Mouse (Mus musculus) thymus, postnatal 0 days (tissue): ENCODE results near the gene Il21r. TPM values are rescaled to one million over a fixed set of nuclear protein-coding genes. Genes with fewer than 3 reads are reported as not detected.

ENCODE experiments used
- DNase-seq: peaks from one replicate; pipeline ENCODE4 v3.0.0-alpha.2; 2015; ENCODE audit warnings: low spot score
- polyA plus RNA-seq: library from polyadenylated mRNA; unstranded; fragments of >200 nt; fragmentation: Nextera tagmentation; extraction: Ambion mirVana; gene quantifications from 2 replicates; pipeline ENCODE4 v1.2.1, GENCODE M21; 2015

Gene Il21r
- polyA plus RNA-seq, 1 experiment from 2014 or later = 36.8 TPM

DNA sequence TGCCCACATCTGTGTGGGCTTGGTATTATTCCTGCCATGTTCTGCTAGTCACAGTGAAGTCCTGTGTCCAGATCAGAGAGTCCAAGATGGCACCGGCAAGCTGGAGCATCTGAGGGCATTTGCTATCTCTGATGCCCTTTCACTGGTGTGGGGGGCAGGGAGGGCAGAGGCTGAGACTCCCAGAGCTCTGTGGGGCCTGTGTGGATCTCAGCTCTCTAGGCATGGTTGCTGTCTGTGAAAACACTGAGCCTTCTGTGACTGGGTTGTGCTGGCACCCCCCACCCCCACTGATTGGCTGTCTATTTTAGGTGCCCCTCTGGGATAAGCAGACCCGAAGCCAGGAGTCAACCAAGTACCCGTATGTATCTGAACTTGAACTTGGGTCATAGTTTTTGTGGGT is 28.4 kb upstream of the Il21r start:
- no peak for DNase-seq

DNA sequence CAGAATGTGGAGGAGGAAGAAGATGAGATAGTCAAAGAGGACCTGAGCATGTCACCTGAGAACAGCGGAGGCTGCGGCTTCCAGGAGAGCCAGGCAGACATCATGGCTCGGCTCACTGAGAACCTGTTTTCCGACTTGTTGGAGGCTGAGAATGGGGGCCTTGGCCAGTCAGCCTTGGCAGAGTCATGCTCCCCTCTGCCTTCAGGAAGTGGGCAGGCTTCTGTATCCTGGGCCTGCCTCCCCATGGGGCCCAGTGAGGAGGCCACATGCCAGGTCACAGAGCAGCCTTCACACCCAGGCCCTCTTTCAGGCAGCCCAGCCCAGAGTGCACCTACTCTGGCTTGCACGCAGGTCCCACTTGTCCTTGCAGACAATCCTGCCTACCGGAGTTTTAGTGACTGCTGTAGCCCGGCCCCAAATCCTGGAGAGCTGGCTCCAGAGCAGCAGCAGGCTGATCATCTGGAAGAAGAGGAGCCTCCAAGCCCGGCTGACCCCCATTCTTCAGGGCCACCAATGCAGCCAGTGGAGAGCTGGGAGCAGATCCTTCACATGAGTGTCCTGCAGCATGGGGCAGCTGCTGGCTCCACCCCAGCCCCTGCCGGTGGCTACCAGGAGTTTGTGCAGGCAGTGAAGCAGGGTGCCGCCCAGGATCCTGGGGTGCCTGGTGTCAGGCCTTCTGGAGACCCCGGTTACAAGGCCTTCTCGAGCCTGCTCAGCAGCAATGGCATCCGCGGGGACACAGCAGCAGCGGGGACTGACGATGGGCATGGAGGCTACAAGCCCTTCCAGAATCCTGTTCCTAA is 27.3 kb upstream of the Il21r start:
- no peak for DNase-seq

DNA sequence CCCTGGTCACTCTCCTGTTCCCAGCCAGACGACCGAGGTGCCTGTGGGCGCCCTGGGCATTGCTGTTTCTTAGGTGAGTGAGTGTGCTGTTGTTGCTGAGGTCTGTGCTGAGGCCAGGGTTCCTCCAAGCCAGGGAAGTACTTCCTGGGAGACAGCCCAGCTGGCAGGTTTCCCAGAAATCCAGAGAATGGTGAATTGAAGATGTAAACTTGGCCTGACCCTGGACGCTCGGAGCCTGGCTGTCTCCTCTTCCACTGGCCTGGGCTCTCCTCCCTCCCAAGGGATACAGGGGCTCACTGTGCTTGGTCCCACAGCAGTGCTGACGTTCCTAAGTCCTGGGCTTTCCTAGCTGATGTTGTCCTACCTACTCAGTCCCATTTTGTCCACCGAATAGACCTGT is 26.2 kb upstream of the Il21r start:
- DNase-seq = no peak

DNA sequence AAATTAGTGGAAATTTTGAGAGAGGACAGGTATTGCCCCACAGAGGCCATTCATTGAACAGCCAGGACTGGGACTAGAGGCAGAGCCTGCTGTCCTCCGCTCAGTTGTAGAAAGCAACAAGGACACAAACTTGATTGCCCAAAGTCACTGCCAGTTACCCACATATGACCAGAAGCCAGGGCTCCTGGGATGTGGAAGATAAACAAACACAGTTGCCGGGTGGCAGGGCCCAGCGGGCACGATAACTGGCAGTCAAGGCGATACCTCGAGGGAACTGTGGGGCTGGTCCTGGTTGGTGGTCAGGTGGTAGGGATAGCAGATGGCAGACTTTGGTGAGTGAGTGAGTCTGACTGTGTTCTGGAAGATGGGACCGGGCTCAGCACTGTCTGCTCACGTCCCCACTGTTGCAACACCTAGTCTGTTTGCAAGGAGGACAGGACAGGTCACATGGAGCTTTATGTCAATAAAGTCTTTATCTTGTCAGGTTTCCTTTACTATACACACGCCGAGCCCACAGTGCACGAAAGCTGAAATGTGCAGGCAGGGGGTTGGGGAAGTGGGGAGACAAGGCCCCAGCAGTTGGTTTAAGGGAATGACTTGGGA is 25.6 kb upstream of the Il21r start:
- no peak for DNase-seq

DNA sequence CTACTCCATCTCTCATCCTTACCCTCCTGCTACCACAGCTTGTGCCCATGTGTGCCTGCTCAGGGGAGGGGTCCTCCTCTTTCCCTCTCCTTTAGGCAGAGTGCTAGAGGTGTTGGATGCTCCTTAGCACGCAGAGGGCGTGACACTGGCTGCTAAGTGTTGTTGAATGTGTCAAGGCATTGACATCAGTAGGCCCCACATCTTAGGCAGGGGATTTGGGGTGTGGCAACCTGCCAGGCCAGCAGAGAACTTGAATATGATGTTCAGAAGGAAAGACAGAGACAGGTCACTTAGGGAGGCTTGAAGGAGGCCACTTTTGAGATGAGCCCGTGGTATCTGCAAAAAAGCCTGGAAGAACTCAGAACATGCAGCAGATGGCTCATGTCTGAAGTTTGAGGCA is 25.1 kb upstream of the Il21r start:
- DNase-seq = no peak

DNA sequence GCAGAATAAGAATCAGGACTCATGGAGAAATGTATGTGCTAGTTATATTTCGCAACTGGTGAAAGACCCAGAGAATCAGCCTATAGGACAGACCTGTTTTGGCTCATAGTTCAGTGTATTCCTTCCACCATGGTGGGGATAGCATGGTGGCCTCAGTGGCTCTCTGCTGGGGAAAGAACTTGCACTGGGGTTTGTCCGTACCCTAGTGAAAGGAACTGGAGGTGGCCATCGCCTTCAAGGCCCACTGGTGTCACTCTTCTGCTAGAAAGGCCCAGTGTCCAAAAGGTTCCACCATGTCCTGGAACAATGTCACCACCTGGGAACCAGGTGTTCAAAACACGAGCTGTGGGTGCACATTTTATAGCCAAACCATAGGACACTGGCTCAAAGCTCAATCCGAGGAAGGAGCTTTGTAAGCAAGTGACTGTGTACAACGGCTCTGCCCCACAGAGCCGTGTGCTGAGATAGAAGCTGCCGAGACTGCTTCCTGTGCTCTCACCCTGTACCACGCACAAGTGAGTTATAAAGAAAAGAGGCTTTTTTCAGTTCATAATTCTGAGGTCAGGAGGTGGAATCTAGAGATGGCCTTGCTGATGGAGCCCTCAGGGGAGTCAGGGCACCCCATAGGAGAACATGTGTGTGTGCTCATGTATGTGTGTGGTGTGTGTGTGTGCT is 23.5 kb upstream of the Il21r start:
- DNase-seq = peak; percentile 58

DNA sequence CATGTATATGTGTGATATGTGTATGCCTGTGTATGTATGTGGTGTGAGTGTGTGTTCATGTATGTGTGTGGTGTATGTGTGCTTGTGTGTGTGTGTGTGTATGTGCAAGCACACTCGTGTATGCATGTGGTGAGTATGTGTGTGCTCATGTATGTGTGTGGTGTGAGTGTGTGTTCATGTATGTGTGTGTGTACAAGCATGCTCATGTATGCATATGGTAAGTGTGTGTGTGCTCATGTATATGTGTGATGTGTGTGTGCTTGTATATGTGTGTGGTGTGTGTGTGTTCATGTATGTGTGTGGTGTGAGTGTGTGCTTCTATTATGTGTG is 23.0 kb upstream of the Il21r start:
- no peak for DNase-seq

DNA sequence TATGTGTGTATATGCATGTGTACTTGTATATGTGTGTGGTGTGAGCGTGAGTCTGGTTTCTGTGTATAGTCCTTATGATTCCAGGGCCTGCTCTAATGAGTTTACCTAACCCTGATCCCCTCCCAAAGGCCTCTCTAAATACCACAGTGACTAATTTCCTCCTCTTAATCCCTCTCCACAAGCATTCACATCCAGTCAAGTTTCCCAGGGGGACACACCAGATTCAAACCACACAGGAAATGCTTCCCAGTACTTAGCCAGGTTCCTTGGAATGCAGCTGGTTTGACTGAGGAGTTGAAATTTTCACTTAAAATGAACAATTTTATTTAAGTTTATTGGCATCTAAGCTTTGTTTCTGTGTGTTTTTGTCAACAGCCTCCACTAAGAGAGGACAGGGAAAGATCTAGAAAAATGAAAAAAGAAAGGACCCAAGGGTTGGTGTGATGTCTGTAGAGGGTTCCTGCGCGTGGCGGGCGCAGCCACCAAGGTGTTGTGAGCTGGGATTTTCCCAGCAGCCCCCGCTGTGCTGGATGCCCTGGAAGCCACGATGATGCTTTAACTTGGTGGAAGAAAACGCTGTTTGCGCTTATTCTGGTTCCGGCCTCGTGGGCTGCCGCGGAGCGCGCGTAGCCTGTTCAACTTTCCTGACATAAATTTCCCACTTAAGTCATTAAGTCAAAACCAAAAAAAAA is 22.5 kb upstream of the Il21r start:
- no peak for DNase-seq

DNA sequence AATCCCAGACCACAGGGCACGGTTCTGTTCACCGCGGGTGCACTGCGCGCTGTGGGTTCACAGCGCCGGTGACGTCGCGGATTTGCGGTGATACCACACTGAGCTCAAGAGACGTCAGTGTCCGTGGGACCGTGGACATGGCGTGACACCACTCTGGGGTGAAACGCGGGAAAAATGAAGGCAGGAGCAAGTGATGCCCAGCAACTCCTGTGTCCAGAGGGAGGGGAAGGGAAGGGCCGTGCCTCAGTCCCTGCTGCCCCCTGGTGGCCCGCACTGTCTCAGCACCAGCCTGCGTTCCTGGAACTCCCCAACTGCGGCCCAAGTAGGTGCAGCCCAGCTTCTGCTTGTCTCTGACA is 21.9 kb upstream of the Il21r start:
- peak; percentile 81 for DNase-seq

DNA sequence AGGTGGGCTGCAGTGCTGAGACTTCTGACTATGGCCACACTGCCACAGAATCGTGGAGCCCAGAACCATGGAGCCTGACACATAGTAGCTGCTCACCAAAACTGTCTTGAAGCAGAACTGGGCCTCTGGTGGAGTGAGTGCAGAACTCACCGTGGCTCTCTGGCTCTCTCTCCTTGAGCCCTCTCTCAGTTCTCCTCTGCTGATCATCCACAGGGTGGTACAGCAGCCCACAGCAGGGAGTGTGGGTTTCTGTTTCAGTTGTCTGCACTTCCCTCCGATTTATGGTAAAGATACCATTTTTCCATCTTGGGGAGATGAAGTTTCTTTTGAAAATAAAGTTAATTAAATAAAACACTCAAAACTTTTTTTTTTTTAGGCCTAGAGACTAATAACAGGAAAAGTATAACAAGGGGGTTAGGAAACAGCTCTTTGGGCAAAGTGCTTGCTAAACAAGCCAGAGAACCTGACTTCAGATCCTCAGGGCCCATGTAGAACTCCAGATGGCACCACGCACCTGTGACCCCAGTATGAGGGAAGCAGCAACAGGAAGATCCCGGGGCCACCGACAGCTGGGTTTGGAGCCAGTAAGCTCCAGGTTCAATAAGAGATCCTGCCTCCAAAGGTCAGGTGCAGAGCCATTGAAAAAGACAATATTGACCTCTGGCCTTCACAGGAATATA is 19.8 kb upstream of the Il21r start:
- peak; percentile 60 for DNase-seq

DNA sequence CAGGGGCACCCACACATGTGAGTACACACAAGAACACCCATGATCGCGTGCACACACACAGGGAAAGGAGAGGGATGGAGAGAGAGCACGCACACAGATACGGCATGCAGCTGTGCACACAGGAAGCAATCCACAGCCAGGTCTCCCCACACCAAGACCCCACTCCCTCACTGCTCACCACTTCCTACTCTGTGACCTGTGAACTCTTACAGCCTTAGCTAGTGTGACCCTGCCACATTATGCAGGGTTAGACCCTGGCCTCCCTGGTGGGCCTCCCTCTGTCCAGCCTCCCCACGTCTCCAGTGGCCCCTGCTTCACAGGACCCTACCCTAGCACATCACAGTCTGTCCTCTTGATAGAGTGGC is 19.2 kb upstream of the Il21r start:
- peak; percentile 73 for DNase-seq

DNA sequence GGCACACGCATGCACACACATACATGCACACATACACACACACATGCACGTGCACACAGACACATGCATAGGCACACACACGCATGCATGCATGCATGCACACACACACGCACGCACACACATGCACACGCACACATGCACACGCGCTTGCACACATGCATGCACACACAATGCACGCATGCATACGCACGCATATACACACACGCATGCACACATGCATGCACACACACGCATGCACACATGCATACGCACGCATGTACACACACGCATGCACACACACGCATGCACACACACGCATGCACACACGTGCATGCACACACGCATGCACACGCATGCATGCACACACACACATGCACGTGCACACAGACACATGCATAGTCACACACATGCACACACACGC is 16.9 kb upstream of the Il21r start:
- DNase-seq = no peak

DNA sequence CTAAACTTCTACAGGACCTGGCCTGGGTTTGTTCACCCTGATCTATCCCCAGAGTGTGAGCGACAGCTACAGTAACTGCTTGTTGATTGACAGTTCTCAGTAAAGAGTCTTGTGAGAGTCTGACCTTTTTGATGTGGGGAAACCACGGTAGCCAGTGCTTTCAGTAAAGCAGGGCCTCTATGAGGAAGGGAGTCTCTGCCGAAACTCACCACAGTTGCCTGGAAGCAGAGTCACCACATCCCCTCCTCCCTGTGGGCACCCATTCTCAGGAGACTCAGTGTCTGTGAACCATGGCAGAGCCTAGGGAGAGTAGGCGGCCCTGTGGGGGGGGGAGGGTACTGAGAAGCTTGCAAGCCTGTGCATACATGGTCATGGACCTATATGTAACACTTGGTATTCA is 14.5 kb upstream of the Il21r start:
- peak; percentile 84 for DNase-seq

DNA sequence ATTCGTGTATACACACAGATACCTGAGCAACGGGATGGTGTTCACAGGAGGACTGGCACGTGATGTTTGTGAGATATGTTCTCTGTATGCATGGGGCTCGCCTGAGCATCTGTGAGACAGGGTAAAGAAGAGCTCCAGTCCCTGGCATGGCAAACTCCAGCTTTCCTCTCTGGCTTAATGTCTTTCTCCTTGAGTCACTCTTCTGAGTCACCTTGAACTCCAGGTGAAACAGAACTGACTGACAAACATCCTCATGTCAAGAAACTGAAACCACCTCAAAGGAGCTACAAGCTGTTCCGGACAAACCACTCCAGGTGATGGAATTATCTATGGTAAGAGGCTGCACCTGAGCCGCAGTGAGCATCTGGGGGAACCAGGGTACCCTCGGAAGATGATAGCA is 13.3 kb upstream of the Il21r start:
- DNase-seq = no peak

DNA sequence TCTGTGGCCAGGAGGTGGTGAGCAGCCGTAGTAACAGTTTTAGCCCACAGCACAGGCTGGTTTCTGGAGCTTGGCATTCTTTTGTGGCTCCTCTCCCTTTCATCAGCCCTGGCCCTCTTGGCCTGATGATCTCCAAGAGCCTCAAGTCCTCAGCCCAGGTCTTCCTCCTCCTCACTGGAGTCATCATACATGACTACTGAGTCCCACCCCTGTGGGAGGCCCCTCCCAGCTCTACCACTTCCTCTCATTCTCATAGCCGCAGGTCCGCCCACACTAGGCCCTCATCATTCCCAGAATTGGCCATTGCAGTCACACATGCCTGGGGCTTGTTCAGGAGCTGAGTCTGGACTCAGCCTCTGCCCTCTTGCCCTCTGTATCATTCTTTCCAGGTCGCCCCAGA is 9.4 kb upstream of the Il21r start:
- DNase-seq = peak; percentile 68

DNA sequence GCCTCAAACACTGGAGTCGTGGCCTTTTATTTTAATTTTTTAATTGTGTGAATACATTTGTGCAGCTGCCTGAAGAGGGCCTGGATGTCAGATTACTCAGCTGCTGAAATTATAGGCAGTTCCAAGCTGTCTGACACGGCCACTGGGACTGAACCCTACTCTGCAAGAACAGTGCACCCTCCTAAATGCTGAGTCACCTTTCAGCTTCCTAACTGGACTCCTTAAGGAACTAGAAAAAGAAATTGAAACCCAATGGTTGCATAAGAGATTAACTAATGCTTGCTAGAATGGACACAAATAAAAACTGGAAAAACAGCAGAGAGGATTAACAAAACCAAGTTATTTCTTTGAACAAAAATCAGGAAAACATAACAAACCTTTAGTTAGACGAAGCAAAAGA is 6.8 kb upstream of the Il21r start:
- no peak for DNase-seq

DNA sequence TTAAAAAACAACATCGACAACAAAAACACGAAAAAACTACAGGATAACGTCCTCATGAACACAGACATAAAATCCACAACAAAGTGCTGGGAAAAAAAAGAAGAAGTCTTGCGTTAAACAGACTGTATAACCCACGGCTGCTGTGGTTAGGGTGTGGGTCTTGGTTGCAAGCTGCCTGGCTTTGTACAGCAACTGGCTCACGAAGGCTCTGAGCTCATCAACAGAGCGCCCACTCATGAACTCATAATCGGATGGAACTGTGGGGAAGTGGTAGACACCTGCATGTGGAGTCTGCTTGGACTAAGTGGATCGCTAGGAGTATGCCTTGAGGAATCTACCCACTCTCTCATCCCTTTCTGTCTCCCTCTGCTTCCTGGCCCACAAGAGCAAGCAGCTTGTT is 6.1 kb upstream of the Il21r start:
- DNase-seq = peak; percentile 60

DNA sequence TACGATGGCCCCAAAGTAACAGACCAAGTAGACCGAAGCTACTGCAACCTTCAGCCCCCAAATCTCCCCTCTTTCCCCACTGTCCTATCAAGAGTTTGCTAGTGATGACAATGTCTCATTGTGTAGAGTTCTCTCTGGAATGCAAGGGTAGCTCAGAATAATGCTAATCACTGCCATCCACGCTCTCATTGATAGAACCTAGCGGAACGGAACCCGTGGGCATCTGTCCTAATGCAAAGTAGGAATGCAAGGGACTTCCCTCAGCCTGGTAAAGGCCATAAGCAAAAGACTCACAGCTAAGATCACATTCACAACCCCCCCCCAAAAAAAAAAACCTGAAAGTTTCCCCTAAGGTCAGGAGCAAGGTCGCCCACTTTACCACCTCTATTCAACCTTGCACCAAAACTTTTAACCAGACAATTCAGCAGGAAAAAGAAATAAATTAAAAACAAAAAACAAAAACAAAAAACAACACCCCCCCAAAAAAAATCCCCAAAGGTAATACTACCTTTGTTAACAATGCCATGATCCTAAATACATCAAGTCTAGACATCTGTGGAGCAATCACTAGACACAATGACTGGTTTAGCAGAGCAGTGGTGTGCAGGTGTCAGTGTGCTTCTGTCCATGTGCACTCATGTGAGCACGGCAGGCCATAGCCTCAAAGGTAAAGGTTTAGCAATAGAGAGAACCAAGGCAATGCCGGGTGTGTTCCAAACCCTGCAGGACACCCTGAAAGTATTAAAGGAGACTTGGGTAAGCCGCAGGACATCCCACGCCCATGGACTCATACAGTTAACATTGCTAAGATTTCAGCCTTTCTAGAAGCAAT is 5.5 kb upstream of the Il21r start:
- no peak for DNase-seq

DNA sequence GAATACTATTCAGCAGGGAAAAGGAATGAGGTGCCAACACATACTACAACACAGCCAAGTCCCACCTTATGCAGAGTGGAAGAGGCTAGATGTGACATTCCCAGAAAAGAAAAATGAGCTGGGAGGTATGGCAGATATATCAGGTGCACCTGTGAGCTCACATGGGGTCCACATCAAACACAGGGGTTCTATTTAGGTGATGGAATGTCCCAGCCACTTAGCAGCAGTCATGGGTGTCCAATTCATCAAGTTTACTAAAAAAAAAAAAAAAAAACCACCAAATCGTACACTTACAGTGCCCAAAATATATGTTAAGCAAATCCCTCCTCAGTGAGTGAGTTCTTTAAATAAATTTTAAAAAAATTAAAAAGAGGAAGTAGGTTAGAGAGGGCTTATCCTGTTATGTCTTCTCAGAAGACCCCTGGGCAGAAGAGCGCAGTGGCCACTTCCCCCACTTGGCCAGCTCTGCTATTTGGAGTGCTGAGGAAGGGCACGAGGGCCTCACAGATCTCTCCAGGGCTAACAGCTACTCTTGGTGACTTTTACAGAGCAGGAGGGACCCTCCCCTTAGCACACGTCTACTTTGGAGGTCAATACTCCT is 3.8 kb upstream of the Il21r start:
- no peak for DNase-seq

DNA sequence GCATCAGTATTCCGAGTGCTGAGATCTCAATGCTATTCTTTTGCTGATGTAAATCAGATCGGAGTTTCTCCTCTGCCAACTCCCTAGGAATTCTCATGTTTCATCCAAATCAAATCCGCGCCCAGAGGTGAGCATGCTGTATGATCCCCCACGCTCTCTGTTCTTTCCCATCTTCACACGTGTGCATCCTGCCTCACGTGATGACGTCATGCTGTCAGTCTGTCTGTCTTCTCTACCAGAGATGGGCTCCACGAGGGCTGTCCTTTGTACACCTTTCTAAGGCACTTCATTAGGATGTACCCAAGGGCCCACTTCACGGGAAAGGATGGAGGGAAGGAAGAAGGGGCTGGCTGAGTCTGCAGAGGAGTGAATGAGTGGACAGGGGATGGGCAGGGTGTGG is 3.1 kb upstream of the Il21r start:
- DNase-seq = no peak
